Mouse (Mus musculus): Measurements from ENCODE around the gene Tnfrsf8. TPM values are rescaled to one million over a fixed set of nuclear protein-coding genes. Genes with fewer than 3 reads are reported as not detected.

Tnfrsf8 gene
- polyA plus RNA-seq, 1 experiment, result not detected

GRCm38 (mm10) chr4:145284675-145285074, 30.3 kb downstream of the Tnfrsf8 start:
- TF ChIP-seq GATA1 (IDR thresholded peaks at IDR 0.05; ENCODE audit: low read length), result no peak

GRCm38 (mm10) chr4:145283441-145283840, 31.5 kb downstream of the Tnfrsf8 start:
- TF ChIP-seq GATA1 (IDR thresholded peaks at IDR 0.05; ENCODE audit: low read length), result no peak

GRCm38 (mm10) chr4:145280966-145281365, 34.0 kb downstream of the Tnfrsf8 start:
- TF ChIP-seq GATA1 (IDR thresholded peaks at IDR 0.05; ENCODE audit: low read length), result no peak

- TF ChIP-seq GATA1 (IDR thresholded peaks at IDR 0.05; ENCODE audit: low read length), result no peak
Observed at GRCm38 (mm10) chr4:145278724-145279370, 36.1 kb downstream of the Tnfrsf8 start.

GRCm38 (mm10) chr4:145278231-145278630, 36.7 kb downstream of the Tnfrsf8 start:
- no peak for TF ChIP-seq GATA1 (IDR thresholded peaks at IDR 0.05; ENCODE audit: low read length)

- no peak for TF ChIP-seq GATA1 (IDR thresholded peaks at IDR 0.05; ENCODE audit: low read length)
Observed at GRCm38 (mm10) chr4:145276368-145277249, 38.4 kb downstream of the Tnfrsf8 start.

GRCm38 (mm10) chr4:145274887-145275286, 40.1 kb downstream of the Tnfrsf8 start:
- TF ChIP-seq GATA1 (IDR thresholded peaks at IDR 0.05; ENCODE audit: low read length), result no peak

- no peak for TF ChIP-seq GATA1 (IDR thresholded peaks at IDR 0.05; ENCODE audit: low read length)
Observed at GRCm38 (mm10) chr4:145273923-145274322, 41.0 kb downstream of the Tnfrsf8 start.

- TF ChIP-seq GATA1 (IDR thresholded peaks at IDR 0.05; ENCODE audit: low read length), result no peak
Observed at GRCm38 (mm10) chr4:145272763-145273162, 42.2 kb downstream of the Tnfrsf8 start.

GRCm38 (mm10) chr4:145271634-145272033, 43.3 kb downstream of the Tnfrsf8 start:
- TF ChIP-seq GATA1 (IDR thresholded peaks at IDR 0.05; ENCODE audit: low read length), result no peak

- TF ChIP-seq GATA1 (IDR thresholded peaks at IDR 0.05; ENCODE audit: low read length), result no peak
Observed at GRCm38 (mm10) chr4:145270136-145270535, 44.8 kb downstream of the Tnfrsf8 start.

- TF ChIP-seq GATA1 (IDR thresholded peaks at IDR 0.05; ENCODE audit: low read length), result no peak
Observed at GRCm38 (mm10) chr4:145267631-145268110, 47.3 kb downstream of the Tnfrsf8 start.

GRCm38 (mm10) chr4:145266505-145266904, 48.5 kb downstream of the Tnfrsf8 start:
- TF ChIP-seq GATA1 (IDR thresholded peaks at IDR 0.05; ENCODE audit: low read length), result no peak

- no peak for TF ChIP-seq GATA1 (IDR thresholded peaks at IDR 0.05; ENCODE audit: low read length)
Observed at GRCm38 (mm10) chr4:145264761-145265160, 50.2 kb downstream of the Tnfrsf8 start.

GRCm38 (mm10) chr4:145263583-145263982, 51.4 kb downstream of the Tnfrsf8 start:
- no peak for TF ChIP-seq GATA1 (IDR thresholded peaks at IDR 0.05; ENCODE audit: low read length)

GRCm38 (mm10) chr4:145260802-145261201, 54.2 kb downstream of the Tnfrsf8 start:
- no peak for TF ChIP-seq GATA1 (IDR thresholded peaks at IDR 0.05; ENCODE audit: low read length)

All from G1E-ER4 (cell line).